Mouse (Mus musculus) liver, embryonic 11.5 days (tissue): ENCODE measurements around the gene Pik3c2g. TPM values are rescaled to one million over a fixed set of nuclear protein-coding genes. Genes with fewer than 3 reads are reported as not detected.

Source experiments
- ATAC-seq: fragments of 200-750 bp; cut with Nextera tagmentation; replicated peaks from 2 replicates; pipeline ENCODE4 v1.8.0; 2017; ENCODE audit warnings: moderate number of reproducible peaks, mild to moderate bottlenecking, moderate TSS enrichment, moderate library complexity; ENCODE audit not compliant: low FRiP score
- DNase-seq: peaks from one replicate; pipeline ENCODE4 v3.0.0-alpha.2; 2017; ENCODE audit warnings: low spot score
- H3K27ac ChIP-seq: fragments of 300-500 bp; sonication (generic); 2 replicates; pipeline ENCODE4 v1.5.1; 2014; ENCODE audit warnings: mild to moderate bottlenecking, low read depth, low read length, control low read depth
- H3K27me3 ChIP-seq: fragments of 300-500 bp; sonication (generic); replicated peaks from 2 replicates; pipeline ENCODE4 v1.6.1; 2014; ENCODE audit warnings: low read length, mixed read lengths; ENCODE audit not compliant: control insufficient read depth, insufficient read depth
- H3K36me3 ChIP-seq: fragments of 300-500 bp; sonication (generic); 2 replicates; pipeline ENCODE4 v1.6.1; 2014; ENCODE audit warnings: mild to moderate bottlenecking, low read length, moderate library complexity, mixed read lengths; ENCODE audit not compliant: control insufficient read depth, insufficient read depth
- H3K4me1 ChIP-seq: fragments of 300-500 bp; sonication (generic); replicated peaks from 2 replicates; pipeline ENCODE4 v1.6.1; 2014; ENCODE audit warnings: low read length, mixed read lengths; ENCODE audit not compliant: control insufficient read depth, insufficient read depth
- H3K4me2 ChIP-seq: fragments of 300-500 bp; sonication (generic); 2 replicates; pipeline ENCODE4 v1.6.1; 2014; ENCODE audit warnings: mild to moderate bottlenecking, control low read depth, moderate library complexity
- H3K4me3 ChIP-seq: fragments of 300-500 bp; sonication (generic); 2 replicates; pipeline ENCODE4 v1.5.1; 2014; ENCODE audit warnings: low read depth, low read length, control low read depth
- H3K9ac ChIP-seq: fragments of 300-500 bp; sonication (generic); 2 replicates; pipeline ENCODE4 v1.6.1; 2014; ENCODE audit warnings: low read depth, low read length, control low read depth
- H3K9me3 ChIP-seq: fragments of 300-500 bp; sonication (generic); 2 replicates; pipeline ENCODE4 v1.6.1; 2016; ENCODE audit warnings: low read length, inconsistent platforms, mixed read lengths; ENCODE audit not compliant: control insufficient read depth
- WGBS: fragments of 180-500 bp; shearing (Covaris S2); extraction: QIAGEN DNeasy Blood & Tissue Kit; methylation state at CpG from one replicate; pipeline ENCODE4 v1.1.7; 2014; 5-methylcytosine and 5-hydroxymethylcytosine counted together
- polyA plus RNA-seq: library from polyadenylated mRNA; unstranded; fragments of >200 nt; fragmentation: Nextera tagmentation; extraction: Ambion mirVana; gene quantifications from 2 replicates; pipeline ENCODE4 v1.2.1, GENCODE M21; 2014

The Pik3c2g gene
- polyA plus RNA-seq, 1 experiment from 2014 or later = 1.3 TPM

- no peak overlapping the region for H3K27ac ChIP-seq
- 91% methylated on average over 18 of the region's 18 CpGs for WGBS
- no peak overlapping the region for H3K4me2 ChIP-seq
- DNase-seq = no peak
- no peaks in the 10 kb centered on the region for H3K36me3 ChIP-seq
- H3K9me3 ChIP-seq = no peaks in the 10 kb centered on the region
- H3K4me1 ChIP-seq = no peaks in the 10 kb centered on the region
- ATAC-seq = no peak
- H3K27me3 ChIP-seq = no peaks in the 10 kb centered on the region
- H3K9ac ChIP-seq = no peak overlapping the region
- no peak overlapping the region for H3K4me3 ChIP-seq
Observed at GRCm38 (mm10) chr6:139865059-139865673, 278.1 kb downstream of the Pik3c2g start.

DNA sequence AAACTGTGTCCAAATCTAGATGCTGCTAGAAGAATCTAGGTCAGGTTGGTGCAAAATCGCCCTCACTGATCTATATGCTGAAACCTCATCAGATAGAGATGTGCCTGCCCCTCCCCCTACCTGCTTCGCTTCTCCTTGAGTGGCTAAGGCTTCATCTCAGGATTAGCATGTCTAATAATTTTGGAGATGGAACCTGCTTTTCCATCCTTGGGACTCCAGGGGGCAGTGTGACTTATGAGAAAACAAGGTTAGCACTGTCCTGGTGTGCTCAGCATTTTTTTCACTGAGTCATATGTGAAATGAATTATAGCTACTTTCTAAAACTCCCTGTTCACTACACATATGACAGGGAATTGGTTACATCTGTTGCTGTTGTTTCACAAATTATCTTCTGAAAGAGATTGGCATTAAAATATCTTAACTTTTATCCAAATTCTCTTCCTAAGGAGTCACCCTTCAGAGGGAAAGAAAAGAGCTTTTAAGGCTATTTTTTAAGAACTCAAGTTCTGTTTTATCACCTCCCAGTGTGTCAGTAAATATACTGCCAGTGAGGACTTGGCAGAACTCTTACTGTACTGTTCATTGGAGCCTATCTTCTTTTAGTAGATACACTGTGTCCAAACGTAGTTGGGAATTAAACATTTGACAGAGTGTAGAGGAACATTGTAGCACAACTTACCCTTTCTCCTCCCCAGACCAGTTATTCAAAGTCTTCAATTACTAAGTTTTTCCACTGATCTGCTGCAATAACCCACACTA lies 287.6 kb downstream of the Pik3c2g start:
- no peaks in the 10 kb centered on the region for H3K9me3 ChIP-seq
- H3K27ac ChIP-seq = no peak overlapping the region
- no peak overlapping the region for H3K4me2 ChIP-seq
- no peak for ATAC-seq
- no peaks in the 10 kb centered on the region for H3K27me3 ChIP-seq
- H3K4me1 ChIP-seq = no peaks in the 10 kb centered on the region
- no peak for DNase-seq
- H3K36me3 ChIP-seq = no peaks in the 10 kb centered on the region
- 44% methylated on average over 3 of the region's 3 CpGs for WGBS
- H3K4me3 ChIP-seq = no peak overlapping the region
- no peak overlapping the region for H3K9ac ChIP-seq

- 83% methylated on average over 1 of the region's 1 CpGs for WGBS
Observed at GRCm38 (mm10) chr6:139876691-139877090, 289.7 kb downstream of the Pik3c2g start.

GRCm38 (mm10) chr6:139877476-139878361 lies 290.7 kb downstream of the Pik3c2g start:
- H3K27me3 ChIP-seq = no peaks in the 10 kb centered on the region
- ATAC-seq (no peak), DNase-seq (no peak)
- 75% methylated on average over 6 of the region's 6 CpGs for WGBS
- H3K36me3 ChIP-seq = no peaks in the 10 kb centered on the region
- no peak overlapping the region for H3K27ac ChIP-seq
- no peaks in the 10 kb centered on the region for H3K4me1 ChIP-seq
- H3K9me3 ChIP-seq = no peaks in the 10 kb centered on the region
- no peak overlapping the region for H3K9ac ChIP-seq
- H3K4me3 ChIP-seq = no peak overlapping the region
- no peak overlapping the region for H3K4me2 ChIP-seq

More at GRCm38 (mm10) chr6:139876691-139877090, 289.7 kb downstream of the Pik3c2g start:
- no peaks in the 10 kb centered on the region for H3K36me3 ChIP-seq
- DNase-seq = no peak
- no peaks in the 10 kb centered on the region for H3K9me3 ChIP-seq
- no peak overlapping the region for H3K27ac ChIP-seq
- no peaks in the 10 kb centered on the region for H3K27me3 ChIP-seq
- no peak overlapping the region for H3K9ac ChIP-seq
- H3K4me2 ChIP-seq = no peak overlapping the region
- H3K4me3 ChIP-seq = no peak overlapping the region
- ATAC-seq = no peak
- no peaks in the 10 kb centered on the region for H3K4me1 ChIP-seq

DNA sequence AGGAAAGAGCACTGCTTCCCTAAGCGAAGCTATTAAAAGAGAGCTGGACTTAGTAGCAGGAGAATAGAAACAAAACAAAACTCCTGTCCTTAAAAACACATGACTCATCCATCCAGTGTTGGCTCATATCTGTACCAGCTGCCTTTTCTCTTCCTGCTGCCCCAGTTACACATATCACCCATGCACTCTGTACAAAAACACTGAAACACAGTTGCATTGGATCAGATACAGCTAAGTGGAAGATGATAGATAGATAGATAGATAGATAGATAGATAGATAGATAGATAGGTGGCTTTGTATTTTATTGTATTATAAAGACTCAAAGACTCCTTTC lies 291.3 kb downstream of the Pik3c2g start:
- H3K4me3 ChIP-seq = no peak overlapping the region
- H3K4me1 ChIP-seq = no peaks in the 10 kb centered on the region
- H3K36me3 ChIP-seq = no peaks in the 10 kb centered on the region
- H3K9me3 ChIP-seq = no peaks in the 10 kb centered on the region
- WGBS = 69% methylated on average over 1 of the region's 1 CpGs
- DNase-seq (no peak), ATAC-seq (no peak)
- no peak overlapping the region for H3K27ac ChIP-seq
- no peaks in the 10 kb centered on the region for H3K27me3 ChIP-seq
- H3K9ac ChIP-seq = no peak overlapping the region
- no peak overlapping the region for H3K4me2 ChIP-seq

DNA sequence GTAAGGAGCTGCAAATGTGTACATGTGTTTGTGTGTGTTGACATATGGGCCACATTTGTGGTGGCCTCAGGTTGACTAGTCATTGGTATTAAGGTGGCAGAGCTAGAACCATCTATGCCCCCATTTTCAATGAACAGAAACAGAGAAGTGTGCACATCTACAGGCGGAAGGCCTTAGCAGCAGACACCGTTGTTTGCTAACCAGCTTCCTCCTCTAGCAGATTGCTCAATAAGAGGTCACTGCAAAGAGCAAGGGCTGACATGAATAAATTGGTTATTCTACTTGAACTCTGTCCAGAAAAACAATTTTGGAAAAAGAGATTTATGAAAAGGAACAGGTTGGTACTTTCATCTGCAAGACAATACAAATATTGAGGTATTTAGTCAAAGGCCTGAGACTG lies 295.1 kb downstream of the Pik3c2g start:
- DNase-seq (no peak), ATAC-seq (no peak)
- H3K4me3 ChIP-seq = no peak overlapping the region
- no peaks in the 10 kb centered on the region for H3K9me3 ChIP-seq
- H3K36me3 ChIP-seq = no peaks in the 10 kb centered on the region
- no peak overlapping the region for H3K27ac ChIP-seq
- no peak overlapping the region for H3K4me2 ChIP-seq
- no peaks in the 10 kb centered on the region for H3K4me1 ChIP-seq
- no peak overlapping the region for H3K9ac ChIP-seq
- 78% methylated on average over 2 of the region's 2 CpGs for WGBS
- H3K27me3 ChIP-seq = no peaks in the 10 kb centered on the region

DNA sequence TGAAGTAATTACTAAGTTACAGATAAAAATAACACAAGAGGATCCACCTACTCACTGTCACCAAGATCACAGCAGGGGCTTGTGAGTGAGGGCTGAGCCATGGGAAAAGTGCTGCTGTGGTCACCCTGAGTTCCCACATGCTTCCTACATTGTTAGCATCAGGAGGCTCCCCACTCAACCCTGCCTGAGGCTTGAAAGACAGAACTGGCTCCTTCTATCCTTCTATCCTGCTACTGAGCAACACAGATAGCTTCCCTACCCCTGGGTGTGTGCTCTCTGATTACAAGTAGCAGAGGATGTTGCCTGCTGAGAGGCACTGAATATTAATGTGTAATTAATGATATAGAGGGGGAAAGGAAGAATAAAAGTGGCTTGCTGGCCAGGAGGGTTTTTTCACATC lies 300.2 kb downstream of the Pik3c2g start:
- no peak for DNase-seq
- Histone ChIP-seq H3K27me3 (no peaks in the 10 kb centered on the region), H3K9ac (no peak overlapping the region), H3K36me3 (no peaks in the 10 kb centered on the region), H3K9me3 (no peaks in the 10 kb centered on the region), H3K27ac (no peak overlapping the region), H3K4me1 (no peaks in the 10 kb centered on the region), H3K4me3 (no peak overlapping the region), H3K4me2 (no peak overlapping the region)
- ATAC-seq = no peak

- no peaks in the 10 kb centered on the region for H3K4me1 ChIP-seq
- DNase-seq (no peak), ATAC-seq (peak; percentile 53; the same call in 1 of the 2 replicates)
- no peaks in the 10 kb centered on the region for H3K36me3 ChIP-seq
- 46% methylated on average over 2 of the region's 2 CpGs for WGBS
- no peak overlapping the region for H3K27ac ChIP-seq
- H3K4me2 ChIP-seq = no peak overlapping the region
- no peak overlapping the region for H3K9ac ChIP-seq
- H3K4me3 ChIP-seq = no peak overlapping the region
- H3K9me3 ChIP-seq = no peaks in the 10 kb centered on the region
- H3K27me3 ChIP-seq = no peaks in the 10 kb centered on the region
Observed at GRCm38 (mm10) chr6:139895637-139896036, 308.6 kb downstream of the Pik3c2g start.
